Mouse (Mus musculus): ENCODE results near the gene Son.
A peak's percentile ranks its signal among the peaks of the same experiment; 100 is the strongest.

GRCm38 (mm10) chr16:91702771-91703188 is 55.5 kb downstream of the Son start:
- TF ChIP-seq EP300 (IDR thresholded peaks at IDR 0.05; ENCODE audit: low read depth) = no peak
- TF ChIP-seq CTCF (IDR thresholded peaks at IDR 0.05; ENCODE audit: low read depth) = peak; percentile 19

All from liver, embryonic 14.5 days (tissue).